Mouse (Mus musculus): ENCODE measurements around the gene Plcl2. TPM values are rescaled to one million over a fixed set of nuclear protein-coding genes. Genes with fewer than 3 reads are reported as not detected.
"Not testable (repeated sequence)": the region's sequence is repeated elsewhere in the genome, so short reads cannot be mapped to it uniquely, and the experiment has no call there.

Plcl2 gene
- polyA plus RNA-seq, 1 experiment from 2014 or later = 1.5 TPM

GRCm38 (mm10) chr17:50517781-50518415 lies 8.7 kb downstream of the Plcl2 start:
- no peak overlapping the region for H3K27ac ChIP-seq (ENCODE audit: low read length)
- no peak overlapping the region for H3K9ac ChIP-seq (ENCODE audit: low read depth, low read length)
- WGBS (ENCODE audit: insufficient replicate concordance) = 54% methylated on average over 6 of the region's 6 CpGs
- H3K4me3 ChIP-seq (ENCODE audit: low read depth, low read length) = no peak overlapping the region
- no peaks in the 10 kb centered on the region for H3K4me1 ChIP-seq (ENCODE audit: control insufficient read depth, low read depth, low read length)
- H3K36me3 ChIP-seq (ENCODE audit: control insufficient read depth, insufficient read depth) = no peaks in the 10 kb centered on the region
- no peaks in the 10 kb centered on the region for H3K9me3 ChIP-seq (replicated peaks; ENCODE audit: control insufficient read depth, low read length)
- no peak overlapping the region for H3K4me2 ChIP-seq (ENCODE audit: low read depth, low read length)
- ATAC-seq (ENCODE audit: low read depth) = no peak
- H3K27me3 ChIP-seq (ENCODE audit: control insufficient read depth, insufficient read depth, low read depth, low read length) = no peaks in the 10 kb centered on the region

GRCm38 (mm10) chr17:50519588-50519987 lies 10.4 kb downstream of the Plcl2 start:
- Histone ChIP-seq H3K9me3 (replicated peaks; ENCODE audit: control insufficient read depth, low read length) (no peaks in the 10 kb centered on the region), H3K4me3 (ENCODE audit: low read depth, low read length) (no peak overlapping the region), H3K9ac (ENCODE audit: low read depth, low read length) (no peak overlapping the region), H3K4me2 (ENCODE audit: low read depth, low read length) (no peak overlapping the region), H3K36me3 (ENCODE audit: control insufficient read depth, insufficient read depth) (no peaks in the 10 kb centered on the region), H3K4me1 (ENCODE audit: control insufficient read depth, low read depth, low read length) (no peaks in the 10 kb centered on the region), H3K27me3 (ENCODE audit: control insufficient read depth, insufficient read depth, low read depth, low read length) (no peaks in the 10 kb centered on the region), H3K27ac (ENCODE audit: low read length) (no peak overlapping the region)
- 72% methylated on average over 5 of the region's 5 CpGs for WGBS (ENCODE audit: insufficient replicate concordance)
- no peak for ATAC-seq (ENCODE audit: low read depth)

- no peak overlapping the region for H3K4me2 ChIP-seq (ENCODE audit: low read depth, low read length)
These were observed 13.4 kb downstream of the Plcl2 start for GRCm38 (mm10) chr17:50522473-50523083.

GRCm38 (mm10) chr17:50524970-50525369 lies 15.8 kb downstream of the Plcl2 start:
- no peak overlapping the region for H3K9ac ChIP-seq (ENCODE audit: low read depth, low read length)
- no peak for ATAC-seq (ENCODE audit: low read depth)
- no peak overlapping the region for H3K4me3 ChIP-seq (ENCODE audit: low read depth, low read length)
- no peak overlapping the region for H3K4me2 ChIP-seq (ENCODE audit: low read depth, low read length)
- no peaks in the 10 kb centered on the region for H3K27me3 ChIP-seq (ENCODE audit: control insufficient read depth, insufficient read depth, low read depth, low read length)
- 43% methylated on average over 6 of the region's 6 CpGs for WGBS (ENCODE audit: insufficient replicate concordance)
- H3K4me1 ChIP-seq (ENCODE audit: control insufficient read depth, low read depth, low read length) = peaks cover 4% of the 10 kb centered on the region; the same call in 1 of the 2 replicates
- H3K27ac ChIP-seq (ENCODE audit: low read length) = no peak overlapping the region
- no peaks in the 10 kb centered on the region for H3K36me3 ChIP-seq (ENCODE audit: control insufficient read depth, insufficient read depth)
- no peaks in the 10 kb centered on the region for H3K9me3 ChIP-seq (replicated peaks; ENCODE audit: control insufficient read depth, low read length)

More at GRCm38 (mm10) chr17:50522473-50523083, 13.4 kb downstream of the Plcl2 start:
- Histone ChIP-seq H3K27ac (ENCODE audit: low read length) (no peak overlapping the region), H3K4me3 (ENCODE audit: low read depth, low read length) (no peak overlapping the region), H3K36me3 (ENCODE audit: control insufficient read depth, insufficient read depth) (no peaks in the 10 kb centered on the region), H3K27me3 (ENCODE audit: control insufficient read depth, insufficient read depth, low read depth, low read length) (no peaks in the 10 kb centered on the region), H3K9ac (ENCODE audit: low read depth, low read length) (no peak overlapping the region), H3K4me1 (ENCODE audit: control insufficient read depth, low read depth, low read length) (peaks cover 4% of the 10 kb centered on the region; the same call in 1 of the 2 replicates), H3K9me3 (replicated peaks; ENCODE audit: control insufficient read depth, low read length) (no peaks in the 10 kb centered on the region)
- 36% methylated on average over 5 of the region's 5 CpGs for WGBS (ENCODE audit: insufficient replicate concordance)
- no peak for ATAC-seq (ENCODE audit: low read depth)

GRCm38 (mm10) chr17:50525821-50526220 lies 16.6 kb downstream of the Plcl2 start:
- ATAC-seq (ENCODE audit: low read depth) = no peak
- Histone ChIP-seq H3K27me3 (ENCODE audit: control insufficient read depth, insufficient read depth, low read depth, low read length) (no peaks in the 10 kb centered on the region), H3K9ac (ENCODE audit: low read depth, low read length) (no peak overlapping the region), H3K4me2 (ENCODE audit: low read depth, low read length) (no peak overlapping the region), H3K9me3 (replicated peaks; ENCODE audit: control insufficient read depth, low read length) (no peaks in the 10 kb centered on the region), H3K4me1 (ENCODE audit: control insufficient read depth, low read depth, low read length) (peaks cover 4% of the 10 kb centered on the region; the same call in 1 of the 2 replicates), H3K27ac (ENCODE audit: low read length) (no peak overlapping the region), H3K36me3 (ENCODE audit: control insufficient read depth, insufficient read depth) (no peaks in the 10 kb centered on the region), H3K4me3 (ENCODE audit: low read depth, low read length) (no peak overlapping the region)
- WGBS (ENCODE audit: insufficient replicate concordance) = 45% methylated on average over 2 of the region's 2 CpGs

GRCm38 (mm10) chr17:50530089-50530488 lies 20.9 kb downstream of the Plcl2 start:
- 62% methylated on average over 8 of the region's 8 CpGs for WGBS (ENCODE audit: insufficient replicate concordance)
- Histone ChIP-seq H3K27me3 (ENCODE audit: control insufficient read depth, insufficient read depth, low read depth, low read length) (no peaks in the 10 kb centered on the region), H3K27ac (ENCODE audit: low read length) (no peak overlapping the region), H3K4me1 (ENCODE audit: control insufficient read depth, low read depth, low read length) (peaks cover under 1% of the 10 kb centered on the region; the same call in 1 of the 2 replicates), H3K4me3 (ENCODE audit: low read depth, low read length) (no peak overlapping the region), H3K9me3 (replicated peaks; ENCODE audit: control insufficient read depth, low read length) (no peaks in the 10 kb centered on the region), H3K4me2 (ENCODE audit: low read depth, low read length) (no peak overlapping the region), H3K36me3 (ENCODE audit: control insufficient read depth, insufficient read depth) (no peaks in the 10 kb centered on the region), H3K9ac (ENCODE audit: low read depth, low read length) (no peak overlapping the region)
- ATAC-seq (ENCODE audit: low read depth) = no peak

- not testable (repeated sequence) for H3K27ac ChIP-seq (ENCODE audit: low read length); ATAC-seq (ENCODE audit: low read depth); H3K9me3 ChIP-seq (replicated peaks; ENCODE audit: control insufficient read depth, low read length); H3K4me2 ChIP-seq (ENCODE audit: low read depth, low read length); H3K9ac ChIP-seq (ENCODE audit: low read depth, low read length); H3K4me1 ChIP-seq (ENCODE audit: control insufficient read depth, low read depth, low read length); H3K36me3 ChIP-seq (ENCODE audit: control insufficient read depth, insufficient read depth); H3K27me3 ChIP-seq (ENCODE audit: control insufficient read depth, insufficient read depth, low read depth, low read length); H3K4me3 ChIP-seq (ENCODE audit: low read depth, low read length)
- 51% methylated on average over 2 of the region's 2 CpGs for WGBS (ENCODE audit: insufficient replicate concordance)
These were observed 25.7 kb downstream of the Plcl2 start for GRCm38 (mm10) chr17:50534889-50535288.

- WGBS (ENCODE audit: insufficient replicate concordance) = 69% methylated on average over 4 of the region's 4 CpGs
- no peak for ATAC-seq (ENCODE audit: low read depth)
- H3K27me3 ChIP-seq (ENCODE audit: control insufficient read depth, insufficient read depth, low read depth, low read length) = no peaks in the 10 kb centered on the region
These were observed 27.4 kb downstream of the Plcl2 start for GRCm38 (mm10) chr17:50536409-50537194.

GRCm38 (mm10) chr17:50537786-50538185 lies 28.6 kb downstream of the Plcl2 start:
- H3K4me1 ChIP-seq (ENCODE audit: control insufficient read depth, low read depth, low read length) = no peaks in the 10 kb centered on the region
- no peaks in the 10 kb centered on the region for H3K36me3 ChIP-seq (ENCODE audit: control insufficient read depth, insufficient read depth)
- H3K9me3 ChIP-seq (replicated peaks; ENCODE audit: control insufficient read depth, low read length) = no peaks in the 10 kb centered on the region
- no peak overlapping the region for H3K4me2 ChIP-seq (ENCODE audit: low read depth, low read length)
- H3K4me3 ChIP-seq (ENCODE audit: low read depth, low read length) = no peak overlapping the region
- H3K27me3 ChIP-seq (ENCODE audit: control insufficient read depth, insufficient read depth, low read depth, low read length) = no peaks in the 10 kb centered on the region
- H3K27ac ChIP-seq (ENCODE audit: low read length) = no peak overlapping the region
- 55% methylated on average over 2 of the region's 2 CpGs for WGBS (ENCODE audit: insufficient replicate concordance)
- ATAC-seq (ENCODE audit: low read depth) = no peak
- no peak overlapping the region for H3K9ac ChIP-seq (ENCODE audit: low read depth, low read length)

More at GRCm38 (mm10) chr17:50536409-50537194, 27.4 kb downstream of the Plcl2 start:
- H3K9ac ChIP-seq (ENCODE audit: low read depth, low read length) = no peak overlapping the region
- H3K4me3 ChIP-seq (ENCODE audit: low read depth, low read length) = no peak overlapping the region
- H3K36me3 ChIP-seq (ENCODE audit: control insufficient read depth, insufficient read depth) = no peaks in the 10 kb centered on the region
- no peak overlapping the region for H3K27ac ChIP-seq (ENCODE audit: low read length)
- H3K4me2 ChIP-seq (ENCODE audit: low read depth, low read length) = no peak overlapping the region
- no peaks in the 10 kb centered on the region for H3K4me1 ChIP-seq (ENCODE audit: control insufficient read depth, low read depth, low read length)
- no peaks in the 10 kb centered on the region for H3K9me3 ChIP-seq (replicated peaks; ENCODE audit: control insufficient read depth, low read length)

Data from liver, embryonic 16.5 days (tissue).